Mouse (Mus musculus): ENCODE measurements around the gene Polg2. TPM values are rescaled to one million over a fixed set of nuclear protein-coding genes. Genes with fewer than 3 reads are reported as not detected.

Gene Polg2
- polyA plus RNA-seq, 1 experiment from 2014 or later = 9.4 TPM

- ATAC-seq (ENCODE audit: low FRiP score, low TSS enrichment) = no peak
- Histone ChIP-seq H3K9ac (replicated peaks; ENCODE audit: low read length) (no peak overlapping the region), H3K4me3 (replicated peaks; ENCODE audit: low read depth, low read length) (no peak overlapping the region), H3K9me3 (ENCODE audit: control insufficient read depth, low read length) (no peaks in the 10 kb centered on the region), H3K4me1 (ENCODE audit: control insufficient read depth, insufficient read depth, low read length) (peaks cover 5% of the 10 kb centered on the region; the same call in 1 of the 2 replicates), H3K27ac (replicated peaks; ENCODE audit: low read depth, low read length) (no peak overlapping the region), H3K36me3 (ENCODE audit: control insufficient read depth, insufficient read depth, low read length) (peaks cover 84% of the 10 kb centered on the region), H3K4me2 (ENCODE audit: low read length) (no peak overlapping the region), H3K27me3 (ENCODE audit: control insufficient read depth, insufficient read depth, low read length) (no peaks in the 10 kb centered on the region)
- no peak for DNase-seq
- 94% methylated on average over 9 of the region's 9 CpGs for WGBS
Measured at GRCm38 (mm10) chr11:106819595-106819994, 40.3 kb upstream of the Polg2 start.

GRCm38 (mm10) chr11:106818341-106818740 is 39.0 kb upstream of the Polg2 start:
- DNase-seq (peak; percentile 79), ATAC-seq (ENCODE audit: low FRiP score, low TSS enrichment) (no peak)
- no peak overlapping the region for H3K4me3 ChIP-seq (replicated peaks; ENCODE audit: low read depth, low read length)
- H3K27ac ChIP-seq (replicated peaks; ENCODE audit: low read depth, low read length) = peak overlapping the region; percentile 10; the same call in 1 of the 2 replicates
- H3K9ac ChIP-seq (replicated peaks; ENCODE audit: low read length) = no peak overlapping the region
- WGBS = 61% methylated on average over 9 of the region's 9 CpGs
- H3K27me3 ChIP-seq (ENCODE audit: control insufficient read depth, insufficient read depth, low read length) = no peaks in the 10 kb centered on the region
- H3K4me1 ChIP-seq (ENCODE audit: control insufficient read depth, insufficient read depth, low read length) = peaks cover 5% of the 10 kb centered on the region; the same call in 1 of the 2 replicates
- no peaks in the 10 kb centered on the region for H3K9me3 ChIP-seq (ENCODE audit: control insufficient read depth, low read length)
- no peak overlapping the region for H3K4me2 ChIP-seq (ENCODE audit: low read length)
- H3K36me3 ChIP-seq (ENCODE audit: control insufficient read depth, insufficient read depth, low read length) = peaks cover 87% of the 10 kb centered on the region

- Histone ChIP-seq H3K27ac (replicated peaks; ENCODE audit: low read depth, low read length) (peak overlapping the region; percentile 10; the same call in 1 of the 2 replicates), H3K36me3 (ENCODE audit: control insufficient read depth, insufficient read depth, low read length) (peaks cover 87% of the 10 kb centered on the region), H3K9me3 (ENCODE audit: control insufficient read depth, low read length) (no peaks in the 10 kb centered on the region), H3K4me1 (ENCODE audit: control insufficient read depth, insufficient read depth, low read length) (peaks cover 5% of the 10 kb centered on the region; the same call in 1 of the 2 replicates), H3K27me3 (ENCODE audit: control insufficient read depth, insufficient read depth, low read length) (no peaks in the 10 kb centered on the region), H3K4me2 (ENCODE audit: low read length) (no peak overlapping the region), H3K9ac (replicated peaks; ENCODE audit: low read length) (no peak overlapping the region), H3K4me3 (replicated peaks; ENCODE audit: low read depth, low read length) (no peak overlapping the region)
- DNase-seq = peak; percentile 45
- ATAC-seq (ENCODE audit: low FRiP score, low TSS enrichment) = no peak
- 81% methylated on average over 6 of the region's 6 CpGs for WGBS
Measured at GRCm38 (mm10) chr11:106817808-106818207, 38.5 kb upstream of the Polg2 start.

- Histone ChIP-seq H3K27ac (replicated peaks; ENCODE audit: low read depth, low read length) (0 out of 2 replicates have a peak overlapping the region, but pooled peaks have one; percentile 3), H3K9ac (replicated peaks; ENCODE audit: low read length) (no peak overlapping the region), H3K9me3 (ENCODE audit: control insufficient read depth, low read length) (no peaks in the 10 kb centered on the region), H3K36me3 (ENCODE audit: control insufficient read depth, insufficient read depth, low read length) (peaks cover 87% of the 10 kb centered on the region), H3K4me1 (ENCODE audit: control insufficient read depth, insufficient read depth, low read length) (peaks cover 5% of the 10 kb centered on the region; the same call in 1 of the 2 replicates), H3K27me3 (ENCODE audit: control insufficient read depth, insufficient read depth, low read length) (no peaks in the 10 kb centered on the region), H3K4me3 (replicated peaks; ENCODE audit: low read depth, low read length) (no peak overlapping the region), H3K4me2 (ENCODE audit: low read length) (no peak overlapping the region)
- 85% methylated on average over 3 of the region's 3 CpGs for WGBS
- ATAC-seq (ENCODE audit: low FRiP score, low TSS enrichment) (no peak), DNase-seq (no peak)
Measured at GRCm38 (mm10) chr11:106817156-106817555, 37.8 kb upstream of the Polg2 start.

GRCm38 (mm10) chr11:106816316-106816715 is 37.0 kb upstream of the Polg2 start:
- H3K27ac ChIP-seq (replicated peaks; ENCODE audit: low read depth, low read length) = no peak overlapping the region
- ATAC-seq (ENCODE audit: low FRiP score, low TSS enrichment) = no peak
- peaks cover 93% of the 10 kb centered on the region for H3K36me3 ChIP-seq (ENCODE audit: control insufficient read depth, insufficient read depth, low read length)

GRCm38 (mm10) chr11:106815761-106816160 is 36.4 kb upstream of the Polg2 start:
- no peak for DNase-seq
- no peak for ATAC-seq (ENCODE audit: low FRiP score, low TSS enrichment)
- no peak overlapping the region for H3K27ac ChIP-seq (replicated peaks; ENCODE audit: low read depth, low read length)
- H3K27me3 ChIP-seq (ENCODE audit: control insufficient read depth, insufficient read depth, low read length) = no peaks in the 10 kb centered on the region
- H3K4me1 ChIP-seq (ENCODE audit: control insufficient read depth, insufficient read depth, low read length) = peaks cover 5% of the 10 kb centered on the region; the same call in 1 of the 2 replicates
- H3K4me3 ChIP-seq (replicated peaks; ENCODE audit: low read depth, low read length) = no peak overlapping the region
- H3K9ac ChIP-seq (replicated peaks; ENCODE audit: low read length) = no peak overlapping the region
- H3K4me2 ChIP-seq (ENCODE audit: low read length) = no peak overlapping the region
- WGBS = 90% methylated on average over 2 of the region's 2 CpGs
- peaks cover 94% of the 10 kb centered on the region for H3K36me3 ChIP-seq (ENCODE audit: control insufficient read depth, insufficient read depth, low read length)
- H3K9me3 ChIP-seq (ENCODE audit: control insufficient read depth, low read length) = no peaks in the 10 kb centered on the region

More at GRCm38 (mm10) chr11:106816316-106816715, 37.0 kb upstream of the Polg2 start:
- H3K4me3 ChIP-seq (replicated peaks; ENCODE audit: low read depth, low read length) = no peak overlapping the region
- WGBS = 75% methylated on average over 7 of the region's 7 CpGs
- H3K9ac ChIP-seq (replicated peaks; ENCODE audit: low read length) = no peak overlapping the region
- no peaks in the 10 kb centered on the region for H3K27me3 ChIP-seq (ENCODE audit: control insufficient read depth, insufficient read depth, low read length)
- no peaks in the 10 kb centered on the region for H3K9me3 ChIP-seq (ENCODE audit: control insufficient read depth, low read length)
- no peak for DNase-seq
- H3K4me2 ChIP-seq (ENCODE audit: low read length) = no peak overlapping the region
- peaks cover 5% of the 10 kb centered on the region; the same call in 1 of the 2 replicates for H3K4me1 ChIP-seq (ENCODE audit: control insufficient read depth, insufficient read depth, low read length)

GRCm38 (mm10) chr11:106815331-106815730 is 36.0 kb upstream of the Polg2 start:
- H3K27me3 ChIP-seq (ENCODE audit: control insufficient read depth, insufficient read depth, low read length) = no peaks in the 10 kb centered on the region
- peaks cover 5% of the 10 kb centered on the region; the same call in 1 of the 2 replicates for H3K4me1 ChIP-seq (ENCODE audit: control insufficient read depth, insufficient read depth, low read length)
- no peak overlapping the region for H3K27ac ChIP-seq (replicated peaks; ENCODE audit: low read depth, low read length)
- no peak overlapping the region for H3K4me2 ChIP-seq (ENCODE audit: low read length)
- DNase-seq (no peak), ATAC-seq (ENCODE audit: low FRiP score, low TSS enrichment) (no peak)
- no peaks in the 10 kb centered on the region for H3K9me3 ChIP-seq (ENCODE audit: control insufficient read depth, low read length)
- no peak overlapping the region for H3K9ac ChIP-seq (replicated peaks; ENCODE audit: low read length)
- 98% methylated on average over 2 of the region's 2 CpGs for WGBS
- peaks cover 93% of the 10 kb centered on the region for H3K36me3 ChIP-seq (ENCODE audit: control insufficient read depth, insufficient read depth, low read length)
- H3K4me3 ChIP-seq (replicated peaks; ENCODE audit: low read depth, low read length) = no peak overlapping the region

GRCm38 (mm10) chr11:106814601-106815320 is 35.4 kb upstream of the Polg2 start:
- Histone ChIP-seq H3K27me3 (ENCODE audit: control insufficient read depth, insufficient read depth, low read length) (no peaks in the 10 kb centered on the region), H3K9me3 (ENCODE audit: control insufficient read depth, low read length) (no peaks in the 10 kb centered on the region), H3K4me1 (ENCODE audit: control insufficient read depth, insufficient read depth, low read length) (peaks cover 5% of the 10 kb centered on the region; the same call in 1 of the 2 replicates), H3K4me2 (ENCODE audit: low read length) (no peak overlapping the region), H3K4me3 (replicated peaks; ENCODE audit: low read depth, low read length) (no peak overlapping the region), H3K9ac (replicated peaks; ENCODE audit: low read length) (no peak overlapping the region), H3K27ac (replicated peaks; ENCODE audit: low read depth, low read length) (no peak overlapping the region), H3K36me3 (ENCODE audit: control insufficient read depth, insufficient read depth, low read length) (peaks cover 89% of the 10 kb centered on the region)
- 89% methylated on average over 14 of the region's 14 CpGs for WGBS
- ATAC-seq (ENCODE audit: low FRiP score, low TSS enrichment) (no peak), DNase-seq (no peak)
